Mouse (Mus musculus) layer of hippocampus, postnatal 10 days (tissue): ENCODE data around the gene C1qb. TPM values are rescaled to one million over a fixed set of nuclear protein-coding genes. Genes with fewer than 3 reads are reported as not detected.

Experiments
- DNase-seq, 2 experiments: peaks; one replicate each; pipeline ENCODE4 v3.0.0; 2021; ENCODE audit warnings: low spot score in 2 of 2
- total RNA-seq, 2 experiments: library from RNA; stranded (reverse); gene quantifications; 2 replicates each; pipeline ENCODE4 v1.2.3; 2021

The C1qb gene
- total RNA-seq, 2 experiments from 2014 or later: 32.3 to 35.4 TPM

GRCm38 (mm10) chr4:136894821-136895220, 8.8 kb upstream of the C1qb start:
- no peak for DNase-seq

GRCm38 (mm10) chr4:136893691-136894543, 7.9 kb upstream of the C1qb start:
- DNase-seq: peak; percentile 72 to 80

- DNase-seq: no peak
Observed at GRCm38 (mm10) chr4:136892811-136893210, 6.8 kb upstream of the C1qb start, which contains the start of gene C1qc. TSS of gene C1qc (minus strand) at chr4:136893065.

- no peak for DNase-seq
Observed at GRCm38 (mm10) chr4:136892371-136892770, 6.4 kb upstream of the C1qb start.

GRCm38 (mm10) chr4:136891115-136891514, 5.1 kb upstream of the C1qb start:
- DNase-seq: no peak

GRCm38 (mm10) chr4:136889981-136890380, 4.0 kb upstream of the C1qb start:
- no peak for DNase-seq

GRCm38 (mm10) chr4:136887714-136888113, 1.7 kb upstream of the C1qb start:
- DNase-seq: no peak

GRCm38 (mm10) chr4:136878601-136879000, 7.4 kb downstream of the C1qb start:
- DNase-seq: peak in 1 of 2 experiments; percentile 46

GRCm38 (mm10) chr4:136878171-136878570, 7.8 kb downstream of the C1qb start:
- no peak for DNase-seq

- peak; percentile 77 to 80 for DNase-seq
Observed at GRCm38 (mm10) chr4:136876971-136877370, 9.0 kb downstream of the C1qb start.

- DNase-seq: no peak
Observed at GRCm38 (mm10) chr4:136875012-136875411, 11.0 kb downstream of the C1qb start.

- no peak for DNase-seq
Observed at GRCm38 (mm10) chr4:136868371-136868770, 17.6 kb downstream of the C1qb start.

- no peak for DNase-seq
Observed at GRCm38 (mm10) chr4:136867690-136868345, 18.2 kb downstream of the C1qb start.

GRCm38 (mm10) chr4:136865531-136865930, 20.5 kb downstream of the C1qb start:
- DNase-seq: no peak

GRCm38 (mm10) chr4:136864751-136865470, 21.1 kb downstream of the C1qb start:
- DNase-seq: no peak

- no peak for DNase-seq
Observed at GRCm38 (mm10) chr4:136863517-136863916, 22.5 kb downstream of the C1qb start.

- DNase-seq: no peak
Observed at GRCm38 (mm10) chr4:136862411-136862810, 23.6 kb downstream of the C1qb start.

- DNase-seq: peak; percentile 37
Observed at GRCm38 (mm10) chr4:136861806-136862205, 24.2 kb downstream of the C1qb start.

GRCm38 (mm10) chr4:136860022-136860421, 26.0 kb downstream of the C1qb start:
- no peak for DNase-seq

- peak; percentile 54 to 55 for DNase-seq
Observed at GRCm38 (mm10) chr4:136855081-136855480, 30.9 kb downstream of the C1qb start.

- no peak for DNase-seq
Observed at GRCm38 (mm10) chr4:136852989-136853388, 33.0 kb downstream of the C1qb start.

GRCm38 (mm10) chr4:136852119-136852518, 33.9 kb downstream of the C1qb start:
- no peak for DNase-seq
